Mouse (Mus musculus): ENCODE data around the gene Wfs1.

DNA sequence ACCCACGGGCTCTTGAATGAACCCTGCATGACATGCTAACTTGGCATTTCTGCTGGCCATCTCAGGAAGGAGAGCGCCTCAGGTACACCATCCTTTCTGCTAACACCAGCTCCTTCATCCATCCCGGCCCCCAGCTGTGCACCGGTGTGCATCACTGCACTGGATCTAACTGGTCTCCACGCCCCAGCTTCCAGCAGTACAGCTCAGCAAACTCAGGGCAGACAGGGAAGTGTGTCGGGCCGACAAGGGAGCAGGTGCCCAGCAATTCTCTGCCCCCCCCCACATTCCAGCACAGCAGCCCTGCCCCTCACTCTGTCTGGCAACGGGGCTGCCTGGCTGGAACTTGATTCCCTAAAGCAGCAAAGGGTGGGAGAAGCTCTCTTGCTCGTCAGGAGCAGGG, 11.2 kb downstream of the Wfs1 start:
- no peak for TF ChIP-seq CHD2 (IDR thresholded peaks at IDR 0.05; ENCODE audit: low read depth, low read length)
- no peak for TF ChIP-seq MAFK (IDR thresholded peaks at IDR 0.05; ENCODE audit: insufficient read depth, low read depth, low read length)
- no peak for TF ChIP-seq ZC3H11A (IDR thresholded peaks at IDR 0.05; ENCODE audit: borderline replicate concordance, low read depth, low read length)
- TF ChIP-seq ZNF384 (IDR thresholded peaks at IDR 0.05; ENCODE audit: low read depth, low read length): no peak
- TF ChIP-seq HCFC1 (IDR thresholded peaks at IDR 0.05; ENCODE audit: borderline replicate concordance, insufficient read depth, low read length): no peak
